Mouse (Mus musculus): ENCODE data around the gene Fars2. TPM values are rescaled to one million over a fixed set of nuclear protein-coding genes. Genes with fewer than 3 reads are reported as not detected.

Fars2 gene
- polyA plus RNA-seq, 1 experiment, result 34.9 TPM

GRCm38 (mm10) chr13:36295848-36296247 lies 178.6 kb downstream of the Fars2 start:
- H3K4me3 ChIP-seq (replicated peaks; ENCODE audit: extremely low read depth, low read depth, low read length), result no peak overlapping the region
- peaks cover 16% of the 10 kb centered on the region for H3K4me1 ChIP-seq (ENCODE audit: control insufficient read depth, insufficient read depth, low read length)
- TF ChIP-seq CTCF (IDR thresholded peaks at IDR 0.05; ENCODE audit: insufficient read depth, low read length) (no peak), POLR2A (IDR thresholded peaks at IDR 0.05; ENCODE audit: borderline replicate concordance, extremely low read depth, low read depth, low read length) (no peak)
- WGBS, result 17% methylated on average over 6 of the region's 6 CpGs
- DNase-seq, result peak; percentile 41

GRCm38 (mm10) chr13:36296574-36296973 lies 179.4 kb downstream of the Fars2 start:
- no peak for DNase-seq
- Histone ChIP-seq H3K4me3 (replicated peaks; ENCODE audit: extremely low read depth, low read depth, low read length) (no peak overlapping the region), H3K4me1 (ENCODE audit: control insufficient read depth, insufficient read depth, low read length) (peaks cover 16% of the 10 kb centered on the region)
- TF ChIP-seq CTCF (IDR thresholded peaks at IDR 0.05; ENCODE audit: insufficient read depth, low read length) (no peak), POLR2A (IDR thresholded peaks at IDR 0.05; ENCODE audit: borderline replicate concordance, extremely low read depth, low read depth, low read length) (no peak)
- 61% methylated on average over 4 of the region's 4 CpGs for WGBS

GRCm38 (mm10) chr13:36297950-36298781 lies 181.0 kb downstream of the Fars2 start:
- Histone ChIP-seq H3K4me3 (replicated peaks; ENCODE audit: extremely low read depth, low read depth, low read length) (no peak overlapping the region), H3K4me1 (ENCODE audit: control insufficient read depth, insufficient read depth, low read length) (peaks cover 16% of the 10 kb centered on the region)
- no peak for TF ChIP-seq POLR2A (IDR thresholded peaks at IDR 0.05; ENCODE audit: borderline replicate concordance, extremely low read depth, low read depth, low read length)
- no peak for TF ChIP-seq CTCF (IDR thresholded peaks at IDR 0.05; ENCODE audit: insufficient read depth, low read length)
- DNase-seq, result no peak
- WGBS, result 23% methylated on average over 3 of the region's 3 CpGs

- TF ChIP-seq CTCF (IDR thresholded peaks at IDR 0.05; ENCODE audit: insufficient read depth, low read length) (no peak), POLR2A (IDR thresholded peaks at IDR 0.05; ENCODE audit: borderline replicate concordance, extremely low read depth, low read depth, low read length) (no peak)
- no peak for DNase-seq
- Histone ChIP-seq H3K4me1 (ENCODE audit: control insufficient read depth, insufficient read depth, low read length) (peaks cover 16% of the 10 kb centered on the region), H3K4me3 (replicated peaks; ENCODE audit: extremely low read depth, low read depth, low read length) (no peak overlapping the region)
Observed at GRCm38 (mm10) chr13:36298782-36299031, 181.5 kb downstream of the Fars2 start.

GRCm38 (mm10) chr13:36302770-36303169 lies 185.6 kb downstream of the Fars2 start:
- DNase-seq, result no peak
- Histone ChIP-seq H3K4me1 (ENCODE audit: control insufficient read depth, insufficient read depth, low read length) (peaks cover 11% of the 10 kb centered on the region), H3K4me3 (replicated peaks; ENCODE audit: extremely low read depth, low read depth, low read length) (no peak overlapping the region)
- TF ChIP-seq CTCF (IDR thresholded peaks at IDR 0.05; ENCODE audit: insufficient read depth, low read length), result no peak
- 70% methylated on average over 3 of the region's 3 CpGs for WGBS

- 71% methylated on average over 2 of the region's 2 CpGs for WGBS
- no peaks in the 10 kb centered on the region for H3K4me1 ChIP-seq (ENCODE audit: control insufficient read depth, insufficient read depth, low read length)
- H3K4me3 ChIP-seq (replicated peaks; ENCODE audit: extremely low read depth, low read depth, low read length), result no peak overlapping the region
- DNase-seq, result no peak
- TF ChIP-seq CTCF (IDR thresholded peaks at IDR 0.05; ENCODE audit: insufficient read depth, low read length), result no peak
- no peak for TF ChIP-seq POLR2A (IDR thresholded peaks at IDR 0.05; ENCODE audit: borderline replicate concordance, extremely low read depth, low read depth, low read length)
Observed at GRCm38 (mm10) chr13:36305306-36305705, 188.1 kb downstream of the Fars2 start.

- H3K4me1 ChIP-seq (ENCODE audit: control insufficient read depth, insufficient read depth, low read length), result no peaks in the 10 kb centered on the region
- no peak overlapping the region for H3K4me3 ChIP-seq (replicated peaks; ENCODE audit: extremely low read depth, low read depth, low read length)
- TF ChIP-seq POLR2A (IDR thresholded peaks at IDR 0.05; ENCODE audit: borderline replicate concordance, extremely low read depth, low read depth, low read length), result no peak
- no peak for TF ChIP-seq CTCF (IDR thresholded peaks at IDR 0.05; ENCODE audit: insufficient read depth, low read length)
- 86% methylated on average over 4 of the region's 4 CpGs for WGBS
- DNase-seq, result no peak
Observed at GRCm38 (mm10) chr13:36307386-36307785, 190.2 kb downstream of the Fars2 start.

GRCm38 (mm10) chr13:36309160-36309559 lies 191.9 kb downstream of the Fars2 start:
- 68% methylated on average over 1 of the region's 1 CpGs for WGBS
- H3K4me3 ChIP-seq (replicated peaks; ENCODE audit: extremely low read depth, low read depth, low read length), result no peak overlapping the region
- TF ChIP-seq POLR2A (IDR thresholded peaks at IDR 0.05; ENCODE audit: borderline replicate concordance, extremely low read depth, low read depth, low read length), result no peak
- TF ChIP-seq CTCF (IDR thresholded peaks at IDR 0.05; ENCODE audit: insufficient read depth, low read length), result no peak
- H3K4me1 ChIP-seq (ENCODE audit: control insufficient read depth, insufficient read depth, low read length), result peaks cover under 1% of the 10 kb centered on the region
- DNase-seq, result no peak

- no peak for DNase-seq
- TF ChIP-seq CTCF (IDR thresholded peaks at IDR 0.05; ENCODE audit: insufficient read depth, low read length), result no peak
- no peak for TF ChIP-seq POLR2A (IDR thresholded peaks at IDR 0.05; ENCODE audit: borderline replicate concordance, extremely low read depth, low read depth, low read length)
- WGBS, result 36% methylated on average over 8 of the region's 8 CpGs
- H3K4me1 ChIP-seq (ENCODE audit: control insufficient read depth, insufficient read depth, low read length), result peaks cover 10% of the 10 kb centered on the region
- no peak overlapping the region for H3K4me3 ChIP-seq (replicated peaks; ENCODE audit: extremely low read depth, low read depth, low read length)
Observed at GRCm38 (mm10) chr13:36314218-36314617, 197.0 kb downstream of the Fars2 start.
